Mouse (Mus musculus): ENCODE data around the gene Hoxc4.

Gene Hoxc4

GRCm38 (mm10) chr15:103038701-103039480, 20.2 kb downstream of the Hoxc4 start:
- no peak for DNase-seq (ENCODE audit: low spot score)

- DNase-seq (ENCODE audit: low spot score), result no peak
These were observed 20.9 kb downstream of the Hoxc4 start for GRCm38 (mm10) chr15:103039609-103040008.

DNA sequence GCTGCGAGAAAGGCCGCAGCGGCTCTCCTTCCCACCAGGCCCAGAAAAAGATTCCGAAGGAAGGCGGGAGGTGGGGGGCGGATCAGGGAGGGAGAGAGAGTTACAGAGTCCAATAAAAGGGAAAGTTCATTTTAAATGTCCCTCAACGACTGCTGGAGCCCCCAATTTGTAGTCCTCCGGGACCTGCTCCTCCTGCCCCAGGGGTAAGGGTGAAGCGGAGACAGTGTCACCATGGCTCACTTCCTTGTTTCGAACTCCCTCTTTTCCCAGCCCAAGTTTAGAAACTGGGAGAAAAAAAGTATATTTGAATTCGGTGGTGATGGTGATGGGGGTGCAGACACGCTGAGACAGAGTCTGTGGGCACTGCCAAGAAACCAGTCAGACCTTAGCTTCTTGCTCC, 21.9 kb downstream of the Hoxc4 start:
- DNase-seq (ENCODE audit: low spot score), result no peak

- no peak for DNase-seq (ENCODE audit: low spot score)
These were observed 22.9 kb downstream of the Hoxc4 start for GRCm38 (mm10) chr15:103041613-103042012.

DNA sequence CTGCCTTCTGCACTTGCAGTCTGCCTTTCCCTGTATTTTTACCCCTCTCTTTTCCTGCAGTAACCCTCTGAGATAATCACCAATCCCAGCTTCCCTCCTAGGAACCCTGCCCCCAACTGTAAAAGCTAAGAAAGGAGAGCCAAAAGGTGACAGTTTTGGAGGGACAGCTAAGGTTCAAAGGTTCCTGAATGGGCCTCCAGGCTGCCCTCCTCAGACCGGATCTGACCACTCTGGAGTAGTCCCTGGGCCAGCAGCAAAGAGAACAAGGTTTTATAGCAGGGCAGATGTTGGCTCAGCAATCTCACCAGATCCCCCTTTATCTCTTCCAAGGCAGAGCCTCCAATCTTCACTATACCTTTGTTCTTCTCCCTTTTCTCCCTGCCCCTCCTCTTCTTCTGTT, 23.5 kb downstream of the Hoxc4 start:
- DNase-seq (ENCODE audit: low spot score), result no peak

- DNase-seq (ENCODE audit: low spot score), result no peak
These were observed 32.9 kb downstream of the Hoxc4 start for GRCm38 (mm10) chr15:103051670-103052069.

GRCm38 (mm10) chr15:103053210-103053609, 34.5 kb downstream of the Hoxc4 start:
- DNase-seq (ENCODE audit: low spot score), result no peak

DNA sequence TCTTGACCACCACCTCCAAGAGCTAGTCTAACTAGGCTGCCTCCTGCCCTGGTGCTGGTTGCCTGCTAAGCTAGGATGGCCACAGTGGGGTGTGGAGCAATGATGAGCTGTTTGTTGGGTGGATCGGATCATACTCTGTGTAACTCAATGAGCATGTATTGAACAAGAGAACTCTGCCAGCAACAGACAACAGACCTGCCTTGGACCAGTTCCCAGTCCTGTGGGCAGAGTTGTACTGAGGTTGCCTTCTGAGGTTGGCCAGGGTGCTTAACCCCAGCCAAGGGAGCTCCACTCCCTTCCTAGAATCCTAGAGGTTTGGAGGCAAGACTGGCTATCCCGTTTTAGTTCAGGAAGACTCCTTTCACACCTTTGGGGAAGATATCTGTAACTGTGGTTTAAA, 37.7 kb downstream of the Hoxc4 start:
- DNase-seq (ENCODE audit: low spot score), result no peak

- DNase-seq (ENCODE audit: low spot score), result no peak
These were observed 40.0 kb downstream of the Hoxc4 start for GRCm38 (mm10) chr15:103058715-103059114.

DNA sequence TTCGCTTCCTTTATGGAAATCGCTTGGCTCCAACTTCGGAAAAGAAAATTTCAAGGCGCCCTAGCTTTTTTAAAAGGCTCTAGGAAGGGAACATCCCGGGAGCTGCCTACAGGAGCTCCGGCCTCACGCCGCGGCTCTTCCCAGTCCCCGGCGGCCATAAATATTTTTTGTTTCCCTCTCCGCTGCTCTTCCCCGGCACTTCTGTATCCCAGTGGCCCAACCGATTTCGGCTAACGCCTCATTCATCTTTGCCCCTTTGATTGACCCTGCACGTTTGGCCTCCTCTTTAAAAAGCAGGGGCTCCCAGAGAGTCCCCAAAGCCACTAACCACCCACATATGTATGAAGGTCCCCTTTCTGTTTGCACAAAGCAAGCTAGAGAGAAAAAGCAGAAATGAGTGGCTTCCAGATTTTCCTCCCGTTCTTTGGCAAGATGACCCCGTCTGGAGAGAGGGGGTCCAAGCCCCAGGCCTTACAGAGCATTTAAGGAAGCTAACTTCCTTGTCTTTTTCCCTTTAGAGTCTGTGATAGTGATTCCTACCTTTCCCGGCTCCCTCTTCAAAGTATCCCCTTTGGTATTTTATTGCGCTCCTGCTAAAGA, 40.8 kb downstream of the Hoxc4 start:
- no peak for DNase-seq (ENCODE audit: low spot score)

- DNase-seq (ENCODE audit: low spot score), result no peak
These were observed 41.2 kb downstream of the Hoxc4 start for GRCm38 (mm10) chr15:103060021-103060340.

DNA sequence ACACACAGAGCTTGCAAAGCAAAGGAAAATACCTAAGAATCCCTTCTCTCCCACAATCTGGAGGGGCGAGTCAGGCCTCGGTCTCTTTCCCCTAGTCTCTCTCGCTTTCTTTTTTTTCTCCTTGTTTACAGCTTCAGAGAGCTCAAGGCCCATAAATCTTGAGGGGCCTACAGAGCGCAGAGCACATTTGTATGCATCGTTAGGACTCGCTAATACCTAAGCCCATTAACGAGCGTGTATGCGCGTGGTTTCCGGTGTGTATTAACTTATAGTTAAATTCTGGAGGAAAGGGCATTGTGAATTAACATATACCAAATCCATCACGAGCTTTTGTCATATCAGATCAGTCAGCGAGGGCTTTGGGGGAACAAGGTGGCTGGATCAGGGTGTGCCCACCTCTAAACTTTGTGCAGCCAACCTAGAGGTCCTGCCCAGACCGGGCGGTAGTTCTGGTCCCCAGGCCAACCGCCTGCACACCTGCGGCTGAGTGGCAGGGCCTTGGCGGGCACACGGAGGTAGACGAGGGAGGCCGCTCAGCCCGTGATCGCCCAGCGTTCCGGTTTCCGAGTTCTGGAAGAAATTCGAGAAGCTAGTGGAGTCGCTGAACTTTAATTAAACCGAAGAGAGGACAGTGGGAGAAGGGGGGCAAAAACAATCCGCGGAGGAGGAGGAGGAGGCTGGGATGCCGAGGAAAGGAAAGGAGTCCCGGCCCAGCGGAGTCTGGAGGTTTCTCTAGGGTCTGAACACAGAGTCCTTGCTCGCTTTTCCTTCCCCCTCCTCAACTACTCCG, 41.8 kb downstream of the Hoxc4 start:
- DNase-seq (ENCODE audit: low spot score), result no peak

DNA sequence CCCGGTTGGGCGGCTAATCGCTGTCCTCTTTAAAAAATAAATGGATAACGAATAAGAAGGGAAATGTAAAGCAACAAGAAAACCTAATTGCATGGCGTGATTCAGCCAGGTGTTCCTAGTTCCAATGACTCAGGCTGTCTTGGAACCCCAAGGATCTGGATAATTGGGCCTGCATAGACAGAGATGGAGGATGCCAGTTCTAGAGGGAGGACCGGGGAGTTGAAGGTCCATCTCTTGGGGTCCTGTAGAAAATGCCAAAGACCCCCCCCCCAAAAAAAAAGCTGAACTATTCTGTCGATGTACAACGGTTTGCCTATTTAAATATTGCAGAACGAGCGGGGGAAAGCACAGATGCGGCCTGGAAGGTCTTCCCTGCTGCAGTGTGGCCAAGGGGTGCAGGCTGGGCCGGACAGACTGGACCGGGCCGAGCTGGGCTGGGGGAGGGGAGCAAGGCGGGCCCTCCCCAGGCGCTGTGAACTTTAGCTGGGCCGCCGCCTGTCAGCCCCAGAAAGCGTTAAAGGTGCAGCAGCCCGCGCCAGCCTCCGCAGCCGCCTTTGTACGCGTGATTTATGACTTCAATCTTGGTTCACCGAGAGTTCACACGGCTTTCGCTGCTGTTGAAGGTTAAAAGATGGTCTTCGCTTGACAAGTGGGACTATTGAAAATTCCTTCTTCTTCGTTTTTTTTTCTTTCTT, 42.5 kb downstream of the Hoxc4 start:
- DNase-seq (ENCODE audit: low spot score), result no peak

DNA sequence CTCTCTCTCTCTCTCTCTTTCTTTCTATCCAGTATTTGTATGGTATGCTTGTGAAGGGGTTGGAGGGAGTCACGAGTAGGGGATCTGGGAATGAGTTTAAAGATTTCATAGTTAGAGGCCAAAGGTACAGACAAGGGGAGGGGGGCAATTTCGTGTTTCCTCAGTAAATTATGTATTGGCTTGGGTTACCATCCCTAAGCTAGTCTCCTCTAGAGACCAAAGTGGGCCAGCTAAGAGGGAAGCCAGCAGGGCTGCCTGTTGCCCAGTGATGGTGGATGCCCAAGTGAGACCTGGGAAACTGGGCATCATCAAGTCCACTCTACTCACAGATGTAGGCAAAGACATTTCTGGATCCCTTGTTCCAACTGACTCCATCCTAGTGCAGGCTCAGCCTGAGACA, 43.3 kb downstream of the Hoxc4 start:
- DNase-seq (ENCODE audit: low spot score), result no peak

- DNase-seq (ENCODE audit: low spot score), result no peak
These were observed 46.9 kb downstream of the Hoxc4 start for GRCm38 (mm10) chr15:103065642-103066041.

GRCm38 (mm10) chr15:103067701-103068100, 49.0 kb downstream of the Hoxc4 start:
- no peak for DNase-seq (ENCODE audit: low spot score)

DNA sequence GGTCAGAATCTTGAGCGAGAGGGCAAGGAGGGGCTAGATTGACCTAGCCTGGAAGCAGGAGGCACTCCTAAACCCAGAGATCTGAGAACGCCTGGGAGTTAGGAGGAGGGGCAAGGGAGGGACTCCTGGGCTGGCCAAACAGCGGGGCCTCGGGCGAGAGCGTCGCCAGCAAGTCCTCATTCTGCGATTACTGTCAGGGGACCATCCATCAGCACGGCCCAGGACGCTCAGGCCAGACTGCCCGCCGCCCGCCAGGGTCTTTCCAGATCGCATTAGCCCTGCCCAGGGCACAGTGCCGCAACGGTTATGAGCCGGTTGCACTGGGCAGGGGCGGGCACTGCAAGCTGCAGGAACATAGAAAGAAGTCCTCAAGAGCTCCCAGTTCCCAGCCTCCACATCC, 50.4 kb downstream of the Hoxc4 start:
- DNase-seq (ENCODE audit: low spot score), result no peak

GRCm38 (mm10) chr15:103071266-103071665, 52.5 kb downstream of the Hoxc4 start:
- no peak for DNase-seq (ENCODE audit: low spot score)

DNA sequence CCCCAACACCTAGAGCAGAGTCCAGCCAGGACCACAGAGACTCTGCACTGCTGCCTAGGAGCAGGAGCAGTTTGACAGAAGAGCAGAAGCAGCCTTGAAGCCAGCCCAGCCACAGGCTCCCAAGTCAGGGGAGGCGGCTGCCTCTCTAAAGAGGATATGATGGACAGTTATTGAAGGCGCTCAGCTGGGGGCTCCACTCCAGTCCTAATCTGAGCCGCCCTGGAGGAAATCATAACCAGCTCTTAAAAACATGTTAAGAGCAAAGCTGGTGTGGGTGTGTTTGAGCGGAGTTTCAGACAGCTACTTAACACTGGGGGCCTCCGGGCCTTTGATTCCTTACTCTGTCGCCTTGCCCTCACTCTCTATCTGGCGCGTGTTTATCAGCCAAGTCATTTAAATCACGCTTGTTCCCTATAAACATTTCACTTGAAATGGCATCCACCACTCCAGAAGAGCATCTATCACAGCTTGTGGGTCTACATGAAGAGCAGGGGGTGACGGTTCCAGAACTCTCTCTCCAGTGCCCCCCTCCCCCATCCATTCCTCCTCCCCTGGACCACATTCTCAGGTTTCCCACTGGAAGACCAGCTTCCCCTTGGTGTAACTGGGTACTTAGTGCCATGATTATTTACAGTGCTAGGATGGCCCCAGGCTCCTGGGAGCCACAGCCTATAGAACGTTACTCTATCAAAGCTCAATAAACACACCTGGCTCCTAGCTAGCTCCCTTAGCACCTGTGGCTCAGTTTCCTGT, 56.1 kb downstream of the Hoxc4 start:
- no peak for DNase-seq (ENCODE audit: low spot score)

DNA sequence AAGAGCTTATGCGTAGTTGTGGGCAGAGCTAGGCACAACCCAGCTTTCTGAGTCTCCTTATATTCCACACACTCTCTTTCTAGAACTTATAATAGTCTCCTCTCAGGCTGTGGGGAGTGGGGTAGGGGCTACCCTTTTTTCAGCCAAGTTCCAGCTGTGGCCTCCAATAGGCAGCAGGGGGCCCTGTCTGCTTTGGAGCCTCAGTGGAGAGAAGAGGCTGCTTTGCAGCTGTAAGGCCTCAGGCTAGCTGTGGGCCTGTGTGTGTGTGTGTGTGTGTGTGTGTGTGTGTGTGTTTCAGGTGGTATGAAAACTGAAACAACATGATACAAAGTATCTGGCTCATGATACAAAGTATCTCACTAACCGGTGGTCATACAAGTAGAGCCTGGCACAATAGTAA, 58.9 kb downstream of the Hoxc4 start:
- DNase-seq (ENCODE audit: low spot score), result no peak

- no peak for DNase-seq (ENCODE audit: low spot score)
These were observed 63.9 kb downstream of the Hoxc4 start for GRCm38 (mm10) chr15:103082622-103083021.

GRCm38 (mm10) chr15:103083598-103083997, 64.9 kb downstream of the Hoxc4 start:
- no peak for DNase-seq (ENCODE audit: low spot score)
